In genomic region chr11:106274374-106274773, GRCm38 (mm10) we compare ENCODE assay signal across 15 mouse cellular contexts. TPM values are rescaled to one million over a fixed set of nuclear protein-coding genes. Genes with fewer than 3 reads are reported as not detected.
A peak's percentile ranks its signal among the peaks of the same experiment; 100 is the strongest.
DNase-seq lines count a peak whose midpoint lies in the region; ATAC-seq and TF ChIP-seq lines count a peak whose summit lies in the region.
"Had no signal": no experiment of that assay in that cellular context is flagged by ENCODE, and none has a peak within 500 bp of the region (broad histone marks: within the 10 kb centered on the region; RNA-seq: fewer than 3 reads in every experiment).

No protein-coding gene starts in this region.

- 0 out of 2 replicates have a peak overlapping the region, but pooled peaks have one; percentile 1 for H3K27ac ChIP-seq in intestine, embryonic 16.5 days (ENCODE audit: low read length)
- H3K27ac ChIP-seq in intestine, postnatal 0 days (ENCODE audit: low read depth, low read length), result no peak overlapping the region
- H3K27ac ChIP-seq in lung, postnatal 0 days (ENCODE audit: low read length), result peak overlapping the region; percentile 62
- peak overlapping the region; percentile 94 for H3K27ac ChIP-seq in embryonic facial prominence, embryonic 15.5 days (replicated peaks)
- peak overlapping the region; percentile 94 for H3K27ac ChIP-seq in stomach, embryonic 15.5 days
- H3K27ac ChIP-seq: midbrain, embryonic 15.5 days; neural tube, embryonic 13.5 days had no signal

- H3K9me3 ChIP-seq in intestine, embryonic 16.5 days (ENCODE audit: control insufficient read depth, low read length), result no peaks in the 10 kb centered on the region
- H3K9me3 ChIP-seq in intestine, postnatal 0 days (ENCODE audit: control insufficient read depth), result no peaks in the 10 kb centered on the region
- no peaks in the 10 kb centered on the region for H3K9me3 ChIP-seq in lung, postnatal 0 days (ENCODE audit: low read length)
- H3K9me3 ChIP-seq in embryonic facial prominence, embryonic 15.5 days (replicated peaks), result no peaks in the 10 kb centered on the region
- no peaks in the 10 kb centered on the region for H3K9me3 ChIP-seq in stomach, embryonic 15.5 days
- H3K9me3 ChIP-seq: midbrain, embryonic 15.5 days; neural tube, embryonic 13.5 days had no signal

- H3K4me2 ChIP-seq in intestine, embryonic 16.5 days (ENCODE audit: low read depth, low read length), result no peak overlapping the region
- no peak overlapping the region for H3K4me2 ChIP-seq in intestine, postnatal 0 days (replicated peaks; ENCODE audit: low read depth)
- no peak overlapping the region for H3K4me2 ChIP-seq in lung, postnatal 0 days (replicated peaks; ENCODE audit: low read depth, low read length)
- H3K4me2 ChIP-seq in embryonic facial prominence, embryonic 15.5 days (replicated peaks), result no peak overlapping the region
- no peak overlapping the region for H3K4me2 ChIP-seq in stomach, embryonic 15.5 days
- H3K4me2 ChIP-seq: midbrain, embryonic 15.5 days; neural tube, embryonic 13.5 days had no signal

- H3K4me3 ChIP-seq in intestine, embryonic 16.5 days (ENCODE audit: low read length), result no peak overlapping the region
- no peak overlapping the region for H3K4me3 ChIP-seq in intestine, postnatal 0 days (ENCODE audit: low read depth, low read length)
- no peak overlapping the region for H3K4me3 ChIP-seq in lung, postnatal 0 days (ENCODE audit: low read depth, low read length)
- H3K4me3 ChIP-seq in embryonic facial prominence, embryonic 15.5 days (replicated peaks), result no peak overlapping the region
- no peak overlapping the region for H3K4me3 ChIP-seq in stomach, embryonic 15.5 days (replicated peaks)
- H3K4me3 ChIP-seq: midbrain, embryonic 15.5 days; neural tube, embryonic 13.5 days had no signal

- DNase-seq in lung, postnatal 0 days (ENCODE audit: low spot score), result no peak
- no peak for DNase-seq in lung, postnatal 25 days (ENCODE audit: low spot score)
- no peak for DNase-seq in thymus, postnatal 10 days (ENCODE audit: low spot score in 2 of 2)

- TF ChIP-seq CTCF in intestine, postnatal 0 days (IDR thresholded peaks at IDR 0.05; ENCODE audit: low read depth), result no peak
- no peak for TF ChIP-seq CTCF in lung, postnatal 0 days (IDR thresholded peaks at IDR 0.05)

- H3K4me1 ChIP-seq in intestine, embryonic 16.5 days (ENCODE audit: control insufficient read depth, insufficient read depth, low read length), result peaks cover 34% of the 10 kb centered on the region
- H3K4me1 ChIP-seq in intestine, postnatal 0 days (replicated peaks; ENCODE audit: control insufficient read depth, insufficient read depth, low read length), result peaks cover 10% of the 10 kb centered on the region
- peaks cover 14% of the 10 kb centered on the region; the same call in 1 of the 2 replicates for H3K4me1 ChIP-seq in lung, postnatal 0 days (ENCODE audit: insufficient read depth, low read depth, low read length)
- peaks cover 52% of the 10 kb centered on the region for H3K4me1 ChIP-seq in embryonic facial prominence, embryonic 15.5 days
- H3K4me1 ChIP-seq in stomach, embryonic 15.5 days, result peaks cover 40% of the 10 kb centered on the region

- ATAC-seq in intestine, embryonic 16.5 days, result no peak
- no peak for ATAC-seq in intestine, postnatal 0 days
- no peak for ATAC-seq in lung, postnatal 0 days
- no peak for ATAC-seq in embryonic facial prominence, embryonic 15.5 days (ENCODE audit: insufficient number of reproducible peaks, low FRiP score, low TSS enrichment, low read depth)
- ATAC-seq in stomach, embryonic 15.5 days (ENCODE audit: insufficient read depth, low FRiP score, low read depth), result no peak
- ATAC-seq: CD4-positive, CD25-positive, alpha-beta regulatory T cell, adult 4 months; hindbrain, embryonic 16.5 days; midbrain, embryonic 15.5 days; Patski had no signal

- 88% methylated on average over 1 of the region's 1 CpGs for WGBS in intestine, embryonic 16.5 days
- WGBS in intestine, postnatal 0 days, result 89% methylated on average over 1 of the region's 1 CpGs
- WGBS in lung, postnatal 0 days, result 80% methylated on average over 1 of the region's 1 CpGs
- WGBS in embryonic facial prominence, embryonic 15.5 days, result 75% methylated on average over 1 of the region's 1 CpGs
- WGBS in stomach, embryonic 15.5 days, result 69% methylated on average over 1 of the region's 1 CpGs

- no peaks in the 10 kb centered on the region for H3K27me3 ChIP-seq in intestine, embryonic 16.5 days (replicated peaks; ENCODE audit: control insufficient read depth, insufficient read depth, low read length)
- no peaks in the 10 kb centered on the region for H3K27me3 ChIP-seq in intestine, postnatal 0 days (replicated peaks; ENCODE audit: control insufficient read depth, insufficient read depth, low read length)
- H3K27me3 ChIP-seq in lung, postnatal 0 days (replicated peaks; ENCODE audit: insufficient read depth, low read length), result no peaks in the 10 kb centered on the region
- H3K27me3 ChIP-seq in embryonic facial prominence, embryonic 15.5 days, result no peaks in the 10 kb centered on the region
- H3K27me3 ChIP-seq in stomach, embryonic 15.5 days (replicated peaks), result no peaks in the 10 kb centered on the region
- H3K27me3 ChIP-seq: midbrain, embryonic 15.5 days had no signal

- TF ChIP-seq EP300 in lung, postnatal 0 days (IDR thresholded peaks at IDR 0.05), result no peak

- H3K9ac ChIP-seq in intestine, embryonic 16.5 days (ENCODE audit: low read depth, low read length), result no peak overlapping the region
- H3K9ac ChIP-seq in intestine, postnatal 0 days (ENCODE audit: low read depth, low read length), result no peak overlapping the region
- no peak overlapping the region for H3K9ac ChIP-seq in lung, postnatal 0 days (replicated peaks; ENCODE audit: low read depth)
- H3K9ac ChIP-seq in embryonic facial prominence, embryonic 15.5 days, result no peak overlapping the region
- H3K9ac ChIP-seq in stomach, embryonic 15.5 days, result no peak overlapping the region
- H3K9ac ChIP-seq: midbrain, embryonic 15.5 days; neural tube, embryonic 13.5 days had no signal

- no peaks in the 10 kb centered on the region for H3K36me3 ChIP-seq in intestine, embryonic 16.5 days (ENCODE audit: control insufficient read depth, insufficient read depth, low read length)
- no peaks in the 10 kb centered on the region for H3K36me3 ChIP-seq in intestine, postnatal 0 days (ENCODE audit: control insufficient read depth, insufficient read depth)
- H3K36me3 ChIP-seq in lung, postnatal 0 days (ENCODE audit: insufficient read depth, low read length), result no peaks in the 10 kb centered on the region
- H3K36me3 ChIP-seq in embryonic facial prominence, embryonic 15.5 days, result no peaks in the 10 kb centered on the region
- H3K36me3 ChIP-seq in stomach, embryonic 15.5 days, result 0 out of 2 replicates have a peak, but pooled peaks cover 4% of the 10 kb centered on the region
- H3K36me3 ChIP-seq: midbrain, embryonic 15.5 days; neural tube, embryonic 13.5 days had no signal

RNA-seq across cellular contexts. Expression of gene Smarcd2, which starts 1.6 kb away (rescaled TPM):
- 48.1 and 49.7 TPM in 2 replicates for polyA plus RNA-seq in intestine, embryonic 16.5 days (2015; fragmentation: Nextera tagmentation; extraction: Ambion mirVana)
- 25.3 and 26.3 TPM in 2 replicates for polyA plus RNA-seq in intestine, postnatal 0 days (2015; fragmentation: Nextera tagmentation; extraction: Ambion mirVana)
- 46.9 and 55.5 TPM in 2 replicates for polyA plus RNA-seq in lung, postnatal 0 days (2015; fragmentation: Nextera tagmentation; extraction: Ambion mirVana)
- polyA plus RNA-seq in embryonic facial prominence, embryonic 15.5 days (2015; fragmentation: Nextera tagmentation; extraction: Ambion mirVana), result 120 TPM in 2 replicates
- polyA plus RNA-seq in stomach, embryonic 15.5 days (2015; fragmentation: Nextera tagmentation; extraction: Ambion mirVana), result 70.2 and 78.3 TPM in 2 replicates

RNA-seq across cellular contexts. Expression of gene Tcam1, which starts 2.1 kb away (rescaled TPM):
- 0.20 and 0.27 TPM in 2 replicates for polyA plus RNA-seq in intestine, embryonic 16.5 days (2015; fragmentation: Nextera tagmentation; extraction: Ambion mirVana)
- 0.09 TPM in 1 of 2 replicates, not detected in the other for polyA plus RNA-seq in intestine, postnatal 0 days (2015; fragmentation: Nextera tagmentation; extraction: Ambion mirVana)
- 0.06 and 0.07 TPM in 2 replicates for polyA plus RNA-seq in lung, postnatal 0 days (2015; fragmentation: Nextera tagmentation; extraction: Ambion mirVana)
- 0.46 and 0.71 TPM in 2 replicates for polyA plus RNA-seq in embryonic facial prominence, embryonic 15.5 days (2015; fragmentation: Nextera tagmentation; extraction: Ambion mirVana)
- 0.27 and 0.28 TPM in 2 replicates for polyA plus RNA-seq in stomach, embryonic 15.5 days (2015; fragmentation: Nextera tagmentation; extraction: Ambion mirVana)

RNA-seq across cellular contexts. Expression of gene Psmc5, which starts 18.4 kb away (rescaled TPM):
- 234 and 263 TPM in 2 replicates for polyA plus RNA-seq in intestine, embryonic 16.5 days (2015; fragmentation: Nextera tagmentation; extraction: Ambion mirVana)
- polyA plus RNA-seq in intestine, postnatal 0 days (2015; fragmentation: Nextera tagmentation; extraction: Ambion mirVana), result 160 and 168 TPM in 2 replicates
- 150 and 153 TPM in 2 replicates for polyA plus RNA-seq in lung, postnatal 0 days (2015; fragmentation: Nextera tagmentation; extraction: Ambion mirVana)
- 279 and 291 TPM in 2 replicates for polyA plus RNA-seq in embryonic facial prominence, embryonic 15.5 days (2015; fragmentation: Nextera tagmentation; extraction: Ambion mirVana)
- polyA plus RNA-seq in stomach, embryonic 15.5 days (2015; fragmentation: Nextera tagmentation; extraction: Ambion mirVana), result 242 and 266 TPM in 2 replicates

RNA-seq across cellular contexts. Expression of gene Ftsj3, which starts 18.5 kb away (rescaled TPM):
- polyA plus RNA-seq in intestine, embryonic 16.5 days (2015; fragmentation: Nextera tagmentation; extraction: Ambion mirVana), result 42.9 and 50.8 TPM in 2 replicates
- polyA plus RNA-seq in intestine, postnatal 0 days (2015; fragmentation: Nextera tagmentation; extraction: Ambion mirVana), result 16.6 and 18.3 TPM in 2 replicates
- polyA plus RNA-seq in lung, postnatal 0 days (2015; fragmentation: Nextera tagmentation; extraction: Ambion mirVana), result 18.7 and 19.0 TPM in 2 replicates
- 53.7 and 54.7 TPM in 2 replicates for polyA plus RNA-seq in embryonic facial prominence, embryonic 15.5 days (2015; fragmentation: Nextera tagmentation; extraction: Ambion mirVana)
- polyA plus RNA-seq in stomach, embryonic 15.5 days (2015; fragmentation: Nextera tagmentation; extraction: Ambion mirVana), result 49.7 and 56.5 TPM in 2 replicates

RNA-seq across cellular contexts. Expression of gene Gh, which starts 27.3 kb away (rescaled TPM):
- not detected in 2 replicates for polyA plus RNA-seq in intestine, embryonic 16.5 days (2015; fragmentation: Nextera tagmentation; extraction: Ambion mirVana)
- polyA plus RNA-seq in intestine, postnatal 0 days (2015; fragmentation: Nextera tagmentation; extraction: Ambion mirVana), result not detected in 2 replicates
- polyA plus RNA-seq in lung, postnatal 0 days (2015; fragmentation: Nextera tagmentation; extraction: Ambion mirVana), result not detected in 2 replicates
- polyA plus RNA-seq in embryonic facial prominence, embryonic 15.5 days (2015; fragmentation: Nextera tagmentation; extraction: Ambion mirVana), result not detected in 2 replicates
- polyA plus RNA-seq in stomach, embryonic 15.5 days (2015; fragmentation: Nextera tagmentation; extraction: Ambion mirVana), result not detected in 2 replicates
- polyA plus RNA-seq: CD4-positive, CD25-positive, alpha-beta regulatory T cell, adult 4 months; cortical plate, adult 2 months; heart, embryonic 14.5 days; limb, embryonic 11.5 days; midbrain, embryonic 15.5 days; neural tube, embryonic 13.5 days; Patski had no signal
